Mouse (Mus musculus): Measurements from ENCODE around the gene Abcg2. TPM values are rescaled to one million over a fixed set of nuclear protein-coding genes. Genes with fewer than 3 reads are reported as not detected.

The Abcg2 gene
- total RNA-seq, 1 experiment from 2014 or later: 34.1 TPM

DNA sequence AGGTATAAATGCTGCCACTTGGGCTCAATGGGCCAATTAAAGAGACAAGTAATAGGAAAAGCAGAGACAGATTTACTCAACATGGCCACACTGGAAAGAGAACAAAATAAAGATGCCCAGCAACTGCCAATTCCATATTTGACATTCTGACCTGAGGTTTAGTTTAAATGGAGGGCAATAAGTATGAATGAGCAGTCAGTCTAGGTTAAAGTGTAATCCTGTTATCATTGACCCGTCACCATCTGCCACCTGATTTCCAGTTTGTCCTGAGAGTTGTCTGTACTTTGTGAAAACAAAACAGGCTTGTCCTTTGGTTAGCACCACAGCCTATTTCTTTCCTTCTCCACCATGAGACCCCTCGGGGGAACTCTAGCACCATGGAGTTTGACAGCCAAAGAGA is 44.9 kb downstream of the Abcg2 start:
- ATAC-seq (replicated peaks; ENCODE audit: insufficient number of reproducible peaks, low FRiP score, low TSS enrichment, poor library complexity, severe bottlenecking): no peak

GRCm38 (mm10) chr6:58632419-58632818 is 48.1 kb downstream of the Abcg2 start:
- ATAC-seq (replicated peaks; ENCODE audit: insufficient number of reproducible peaks, low FRiP score, low TSS enrichment, poor library complexity, severe bottlenecking): no peak

DNA sequence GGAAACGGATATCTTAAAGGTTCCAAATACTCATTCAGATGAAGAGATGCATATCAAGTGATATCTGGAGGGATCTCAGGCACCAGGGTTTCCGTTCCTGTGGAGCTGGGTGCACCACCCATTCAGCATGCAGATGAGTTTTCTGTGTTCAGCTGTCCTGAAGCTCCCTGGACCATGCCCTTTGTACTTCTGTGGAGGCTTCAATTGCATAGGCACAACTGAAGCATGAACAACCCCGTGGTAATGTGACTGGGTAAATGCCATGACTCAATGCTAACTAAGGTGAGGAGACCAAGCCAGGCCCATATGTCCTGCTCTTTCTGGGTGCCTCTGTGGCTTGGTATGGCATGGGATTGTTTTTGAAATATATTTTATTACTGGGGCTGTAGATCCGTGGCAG is 49.4 kb downstream of the Abcg2 start:
- ATAC-seq (replicated peaks; ENCODE audit: insufficient number of reproducible peaks, low FRiP score, low TSS enrichment, poor library complexity, severe bottlenecking): no peak

- no peak for ATAC-seq (replicated peaks; ENCODE audit: insufficient number of reproducible peaks, low FRiP score, low TSS enrichment, poor library complexity, severe bottlenecking)
These were observed 54.2 kb downstream of the Abcg2 start for GRCm38 (mm10) chr6:58638566-58638965.

DNA sequence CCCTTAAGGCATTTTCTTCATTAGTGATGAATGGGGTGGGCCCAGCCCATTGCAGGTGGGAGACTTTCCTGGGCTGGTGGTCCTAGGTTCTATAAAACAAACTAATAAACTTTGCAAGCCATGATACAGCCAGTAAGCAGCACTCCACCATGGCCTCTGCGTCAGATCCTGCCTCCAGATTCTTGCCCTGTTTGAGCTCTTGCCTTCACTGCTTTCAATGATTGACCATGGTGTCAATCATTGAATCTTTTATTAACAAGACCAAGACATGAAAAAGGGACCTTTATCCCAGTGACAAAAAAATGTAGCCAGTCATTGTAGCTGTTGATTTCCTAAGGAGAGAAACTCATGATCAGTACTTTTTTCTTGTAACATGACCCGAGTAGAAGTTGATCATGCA is 55.1 kb downstream of the Abcg2 start:
- ATAC-seq (replicated peaks; ENCODE audit: insufficient number of reproducible peaks, low FRiP score, low TSS enrichment, poor library complexity, severe bottlenecking): no peak

- ATAC-seq (replicated peaks; ENCODE audit: insufficient number of reproducible peaks, low FRiP score, low TSS enrichment, poor library complexity, severe bottlenecking): peak; percentile 56; the same call in 1 of the 2 replicates
These were observed 56.2 kb downstream of the Abcg2 start for GRCm38 (mm10) chr6:58640333-58641018.

DNA sequence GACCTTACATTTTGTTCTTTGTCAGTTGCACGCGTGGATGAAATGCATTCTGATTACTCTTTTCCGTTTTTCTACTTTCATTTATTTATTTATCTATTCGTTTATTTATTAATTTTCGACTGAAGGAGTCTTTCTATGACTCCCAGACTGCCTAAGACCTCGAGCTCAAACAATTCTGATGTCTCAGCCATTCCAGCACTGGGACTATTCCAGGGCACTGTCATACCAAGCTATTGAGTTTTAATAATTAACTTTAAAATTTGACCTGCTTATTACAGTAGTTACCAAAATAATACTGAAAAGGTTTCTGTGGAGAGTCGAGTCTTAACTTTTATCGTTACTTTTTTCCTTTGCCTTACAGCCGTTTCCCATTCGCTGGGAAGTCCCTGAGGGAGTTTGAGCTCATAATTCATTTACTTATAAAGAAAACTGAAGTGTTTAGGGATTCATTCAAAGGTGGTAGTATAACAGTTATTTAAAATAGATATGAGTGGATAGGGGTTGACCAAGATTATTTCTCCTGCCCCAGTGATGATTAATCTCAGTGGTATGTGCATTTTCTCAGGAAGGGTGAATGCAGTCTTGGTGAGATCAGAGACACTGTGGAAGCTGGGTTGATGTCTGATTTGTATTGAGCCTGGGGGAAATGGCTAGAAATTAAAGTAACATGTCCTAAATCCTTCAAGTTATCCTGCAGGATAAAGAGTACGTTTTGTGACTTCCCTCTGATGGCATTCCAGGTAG is 56.9 kb downstream of the Abcg2 start:
- ATAC-seq (replicated peaks; ENCODE audit: insufficient number of reproducible peaks, low FRiP score, low TSS enrichment, poor library complexity, severe bottlenecking): no peak

GRCm38 (mm10) chr6:58642191-58642590 is 57.9 kb downstream of the Abcg2 start:
- no peak for ATAC-seq (replicated peaks; ENCODE audit: insufficient number of reproducible peaks, low FRiP score, low TSS enrichment, poor library complexity, severe bottlenecking)

- no peak for ATAC-seq (replicated peaks; ENCODE audit: insufficient number of reproducible peaks, low FRiP score, low TSS enrichment, poor library complexity, severe bottlenecking)
These were observed 60.3 kb downstream of the Abcg2 start for GRCm38 (mm10) chr6:58644586-58644985.

DNA sequence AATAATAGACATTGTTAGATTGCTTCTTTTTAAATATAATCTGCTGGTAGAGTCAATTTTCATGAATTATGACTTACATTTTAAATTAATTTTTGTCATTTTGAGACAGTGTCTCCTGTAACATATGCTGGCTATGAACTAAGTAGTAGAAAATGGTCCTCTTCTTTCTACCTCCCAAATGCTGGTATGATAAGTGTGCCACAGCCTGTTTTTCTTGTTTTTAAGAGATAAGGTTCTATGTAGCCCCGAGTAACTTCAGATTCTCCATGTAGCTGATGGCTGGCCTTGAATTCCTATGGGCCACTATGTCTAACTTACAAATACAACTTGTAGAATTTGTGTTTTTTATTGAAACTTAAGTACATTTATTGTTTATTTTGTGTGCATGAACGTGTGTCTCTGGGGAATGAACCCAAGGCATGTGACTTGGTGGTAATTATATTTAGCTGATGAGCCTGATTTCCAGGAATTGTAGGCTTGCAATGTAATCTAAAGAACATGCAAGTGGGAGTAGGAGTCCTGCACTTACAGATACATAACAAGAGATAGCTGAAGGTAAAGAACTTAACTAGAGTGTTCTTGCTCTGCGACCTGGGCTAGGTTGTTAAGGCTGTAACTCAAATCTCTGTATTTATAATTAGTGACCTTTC is 63.9 kb downstream of the Abcg2 start:
- no peak for ATAC-seq (replicated peaks; ENCODE audit: insufficient number of reproducible peaks, low FRiP score, low TSS enrichment, poor library complexity, severe bottlenecking)

DNA sequence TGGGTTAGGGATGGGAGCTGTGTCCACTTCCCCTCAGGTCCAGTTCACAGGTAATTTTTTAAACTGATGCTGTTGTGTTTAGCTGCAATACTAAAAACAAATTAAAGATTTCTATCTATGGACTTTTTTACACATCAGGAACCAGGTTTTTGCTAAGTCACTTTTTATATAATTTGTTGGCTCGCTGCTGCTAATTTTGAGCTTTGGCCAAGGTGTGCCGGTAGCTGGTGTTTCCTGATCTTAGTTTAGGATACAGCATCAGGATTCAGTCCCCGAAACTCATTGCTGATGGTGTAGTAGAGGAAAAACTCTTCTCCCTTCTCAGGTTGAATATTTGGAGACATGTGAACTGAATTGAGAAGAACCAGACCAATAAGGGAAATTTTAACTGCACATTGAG is 65.8 kb downstream of the Abcg2 start:
- ATAC-seq (replicated peaks; ENCODE audit: insufficient number of reproducible peaks, low FRiP score, low TSS enrichment, poor library complexity, severe bottlenecking): no peak

DNA sequence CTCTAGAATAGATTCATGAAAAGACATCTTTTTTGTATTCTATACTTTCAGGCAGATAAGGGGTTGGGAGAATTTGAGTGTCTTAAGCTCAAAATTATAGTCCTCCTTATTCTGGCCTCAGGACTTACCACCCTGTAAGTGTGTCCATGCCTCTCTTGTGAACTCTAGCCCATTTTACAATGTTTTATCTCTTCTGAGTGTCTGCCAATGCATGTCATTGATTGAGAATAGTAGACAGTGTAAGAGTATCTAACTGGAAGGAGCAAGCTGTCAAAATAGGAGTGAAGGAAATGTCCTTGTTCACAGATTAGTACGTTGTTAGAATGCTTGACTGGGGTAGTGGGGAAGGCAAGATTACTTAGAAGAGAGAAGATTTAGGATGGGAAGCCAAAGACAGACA is 66.7 kb downstream of the Abcg2 start:
- ATAC-seq (replicated peaks; ENCODE audit: insufficient number of reproducible peaks, low FRiP score, low TSS enrichment, poor library complexity, severe bottlenecking): no peak

DNA sequence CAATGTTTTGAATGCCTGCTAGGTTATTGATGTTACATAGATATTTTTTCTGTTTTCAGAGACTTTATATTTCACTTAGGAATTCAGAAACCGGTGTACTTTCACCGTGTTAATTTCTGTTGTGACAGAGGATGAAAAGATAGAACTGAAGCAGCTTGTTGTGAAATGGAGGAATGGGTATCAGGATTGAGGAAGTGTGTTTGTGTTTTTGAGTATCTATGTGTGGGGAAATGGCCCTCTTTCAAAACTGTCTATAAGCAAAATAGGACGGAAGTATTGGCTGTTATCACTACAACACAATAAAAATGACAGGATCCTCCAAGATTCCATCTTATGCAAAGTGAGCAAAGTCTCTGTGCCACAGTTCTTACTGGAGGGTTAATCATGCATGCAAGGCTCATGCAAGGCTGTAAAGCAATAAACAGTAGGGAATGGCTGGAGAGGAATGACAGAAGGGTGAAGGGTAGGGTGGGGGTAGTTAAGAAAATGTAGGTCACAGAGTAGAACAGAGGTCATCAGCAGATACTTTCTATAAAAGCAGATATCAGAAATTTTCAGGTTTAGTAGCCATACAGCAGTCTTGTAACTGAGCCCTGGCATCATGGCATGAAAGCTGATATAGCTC is 76.7 kb downstream of the Abcg2 start:
- no peak for ATAC-seq (replicated peaks; ENCODE audit: insufficient number of reproducible peaks, low FRiP score, low TSS enrichment, poor library complexity, severe bottlenecking)

GRCm38 (mm10) chr6:58677802-58678201 is 93.5 kb downstream of the Abcg2 start:
- ATAC-seq (replicated peaks; ENCODE audit: insufficient number of reproducible peaks, low FRiP score, low TSS enrichment, poor library complexity, severe bottlenecking): no peak

GRCm38 (mm10) chr6:58678530-58678929 is 94.2 kb downstream of the Abcg2 start:
- ATAC-seq (replicated peaks; ENCODE audit: insufficient number of reproducible peaks, low FRiP score, low TSS enrichment, poor library complexity, severe bottlenecking): no peak

GRCm38 (mm10) chr6:58691584-58691983 is 107.3 kb downstream of the Abcg2 start:
- ATAC-seq (replicated peaks; ENCODE audit: insufficient number of reproducible peaks, low FRiP score, low TSS enrichment, poor library complexity, severe bottlenecking): no peak

DNA sequence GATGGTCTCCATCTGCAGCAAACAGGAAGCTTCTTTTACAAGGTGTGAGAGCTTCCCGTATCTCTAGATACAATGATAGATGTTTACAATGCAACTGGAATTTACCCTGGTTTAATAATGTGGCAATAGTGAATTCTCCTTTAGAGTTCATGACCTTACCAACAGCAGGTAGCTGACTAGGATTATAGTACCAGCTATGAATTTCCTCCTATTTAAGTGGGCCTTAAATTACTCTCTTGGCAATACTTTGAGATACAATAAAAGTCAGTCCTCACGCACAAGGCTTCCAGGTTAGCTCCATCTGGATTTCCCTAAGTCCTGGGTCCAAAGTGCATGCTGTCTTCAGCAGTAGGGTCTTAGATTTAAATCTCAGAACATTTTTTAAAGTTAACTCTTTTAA is 109.9 kb downstream of the Abcg2 start:
- no peak for ATAC-seq (replicated peaks; ENCODE audit: insufficient number of reproducible peaks, low FRiP score, low TSS enrichment, poor library complexity, severe bottlenecking)

DNA sequence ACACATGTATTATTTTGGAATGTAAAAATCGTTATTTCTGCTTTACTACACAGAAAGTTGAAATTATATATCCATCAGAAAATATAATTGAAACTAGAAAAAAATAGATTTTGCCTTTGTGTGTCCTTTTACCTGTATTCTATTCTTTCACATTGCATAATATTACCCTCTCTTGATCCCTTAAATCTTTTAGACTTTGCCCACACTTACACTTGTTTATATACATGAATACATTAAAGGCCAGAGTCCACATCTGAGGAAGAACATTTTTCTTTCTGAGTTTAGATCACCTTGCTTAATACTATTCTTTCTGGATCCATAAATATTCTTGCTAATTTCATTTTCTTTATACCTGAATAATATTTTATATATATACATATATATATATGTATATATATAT is 110.4 kb downstream of the Abcg2 start:
- no peak for ATAC-seq (replicated peaks; ENCODE audit: insufficient number of reproducible peaks, low FRiP score, low TSS enrichment, poor library complexity, severe bottlenecking)

DNA sequence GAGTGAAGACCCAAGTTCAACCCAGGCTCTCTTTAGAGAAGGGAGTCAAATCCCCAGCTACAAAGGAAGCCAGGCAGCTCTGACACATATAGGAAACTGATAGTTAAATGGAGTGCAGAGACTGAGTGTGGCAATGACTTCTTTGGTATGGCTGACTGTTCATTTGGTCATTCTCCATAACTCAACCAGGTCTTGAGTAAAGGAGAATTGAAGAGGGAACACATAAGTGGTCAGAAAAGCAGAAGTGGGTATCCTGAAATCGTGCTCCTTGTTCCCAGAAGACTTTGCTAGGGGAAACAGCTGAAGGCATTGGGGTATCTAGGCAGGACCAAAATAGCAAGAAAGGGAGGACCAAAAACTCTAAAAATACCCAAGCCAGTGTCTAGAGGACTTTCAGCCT is 126.0 kb downstream of the Abcg2 start:
- ATAC-seq (replicated peaks; ENCODE audit: insufficient number of reproducible peaks, low FRiP score, low TSS enrichment, poor library complexity, severe bottlenecking): no peak
